Mouse (Mus musculus): ENCODE results near the gene Rhebl1.

DNA sequence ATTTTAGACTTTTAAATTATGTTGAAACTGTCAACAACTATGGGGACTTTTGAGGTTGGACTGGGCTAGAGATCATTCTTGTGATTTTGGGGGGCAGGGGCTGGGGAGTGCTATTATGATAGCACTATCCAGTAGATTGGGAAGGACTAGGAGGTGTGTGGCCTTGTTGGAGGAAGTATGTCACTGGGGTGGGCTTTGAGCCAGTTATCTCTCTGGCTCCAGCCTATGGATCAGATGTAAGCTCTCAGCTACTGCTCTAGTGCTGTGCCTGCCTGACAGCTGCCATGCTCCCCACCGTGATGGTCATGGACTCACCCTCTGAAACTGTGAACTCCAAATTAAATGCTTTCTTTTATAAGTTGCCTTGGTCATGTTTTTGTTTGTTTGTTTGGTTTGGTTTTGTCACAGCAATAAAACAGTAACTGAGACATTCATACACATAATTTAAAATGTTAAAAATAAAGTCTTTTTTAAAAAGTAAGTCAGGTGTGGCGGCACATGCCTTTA, 28.7 kb upstream of the Rhebl1 start:
- TF ChIP-seq CTCF (IDR thresholded peaks at IDR 0.05; ENCODE audit: control insufficient read depth, insufficient read depth, insufficient replicate concordance, low read depth, low read length) (no peak), POLR2A (IDR thresholded peaks at IDR 0.05; ENCODE audit: control insufficient read depth, low read depth, low read length) (no peak)
